Mouse (Mus musculus) neural tube, embryonic 12.5 days (tissue): Measurements from ENCODE around the gene D5Ertd577e. TPM values are rescaled to one million over a fixed set of nuclear protein-coding genes. Genes with fewer than 3 reads are reported as not detected.
"Not testable (repeated sequence)": the region's sequence is repeated elsewhere in the genome, so short reads cannot be mapped to it uniquely, and the experiment has no call there.

Experiments used
- ATAC-seq: fragments of 200-750 bp; cut with Nextera tagmentation; 2 replicates; pipeline ENCODE4 v1.8.0; 2017; ENCODE audit warnings: low read depth, mild to moderate bottlenecking, moderate TSS enrichment, moderate library complexity; ENCODE audit not compliant: low FRiP score
- H3K27ac ChIP-seq: fragments of 300-500 bp; sonication (generic); 2 replicates; pipeline ENCODE4 v1.5.1; 2016
- H3K27me3 ChIP-seq: fragments of 300-500 bp; sonication (generic); replicated peaks from 2 replicates; pipeline ENCODE4 v1.6.1; 2016; ENCODE audit warnings: mild to moderate bottlenecking
- H3K36me3 ChIP-seq: fragments of 300-500 bp; sonication (generic); 2 replicates; pipeline ENCODE4 v1.6.1; 2016; ENCODE audit warnings: mild to moderate bottlenecking
- H3K4me1 ChIP-seq: fragments of 300-500 bp; sonication (generic); 2 replicates; pipeline ENCODE4 v1.6.1; 2016
- H3K4me2 ChIP-seq: fragments of 300-500 bp; sonication (generic); replicated peaks from 2 replicates; pipeline ENCODE4 v1.6.1; 2016; ENCODE audit warnings: mild to moderate bottlenecking
- H3K4me3 ChIP-seq: fragments of 300-500 bp; sonication (generic); 2 replicates; pipeline ENCODE4 v1.5.1; 2016
- H3K9ac ChIP-seq: fragments of 300-500 bp; sonication (generic); 2 replicates; pipeline ENCODE4 v1.6.1; 2016; ENCODE audit warnings: mild to moderate bottlenecking
- H3K9me3 ChIP-seq: fragments of 300-500 bp; sonication (generic); 2 replicates; pipeline ENCODE4 v1.6.1; 2016; ENCODE audit warnings: mild to moderate bottlenecking
- WGBS: fragments of 180-500 bp; shearing (Covaris S2); methylation state at CpG from one replicate; pipeline ENCODE4 v1.1.7; 2016; 5-methylcytosine and 5-hydroxymethylcytosine counted together
- polyA plus RNA-seq: library from polyadenylated mRNA; unstranded; fragments of >200 nt; fragmentation: Nextera tagmentation; extraction: Ambion mirVana; gene quantifications from 2 replicates; pipeline ENCODE4 v1.2.1, GENCODE M21; 2016

D5Ertd577e gene
- polyA plus RNA-seq, result not detected in 2 replicates

DNA sequence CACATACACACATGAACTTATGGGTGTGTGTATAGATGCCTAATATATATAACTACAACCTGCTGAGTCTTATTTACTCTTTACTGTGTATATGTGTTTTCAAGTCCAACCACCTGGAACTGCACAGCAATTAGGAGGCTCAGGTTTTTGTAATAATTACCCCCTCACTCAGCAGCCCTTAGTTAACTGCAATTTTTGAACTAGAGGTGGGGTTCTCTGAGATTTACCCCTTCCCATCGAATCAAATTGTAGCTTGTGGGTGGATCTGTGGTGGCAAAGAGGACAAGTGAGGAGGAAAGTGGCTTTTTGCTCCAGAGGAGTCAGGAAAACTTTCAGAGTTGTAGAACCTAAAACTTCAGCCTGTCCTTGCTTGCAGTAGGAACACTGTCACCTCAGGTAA is at the start of gene D5Ertd577e:
Gene D5Ertd577e (plus strand): TSS at position 301 of the 400 bp plus-strand sequence.
- 58% methylated on average over 1 of the region's 1 CpGs for WGBS
- H3K9me3 ChIP-seq, H3K27me3 ChIP-seq, H3K4me2 ChIP-seq, ATAC-seq, H3K9ac ChIP-seq, H3K27ac ChIP-seq, H3K4me3 ChIP-seq, H3K4me1 ChIP-seq, H3K36me3 ChIP-seq: not testable (repeated sequence)

DNA sequence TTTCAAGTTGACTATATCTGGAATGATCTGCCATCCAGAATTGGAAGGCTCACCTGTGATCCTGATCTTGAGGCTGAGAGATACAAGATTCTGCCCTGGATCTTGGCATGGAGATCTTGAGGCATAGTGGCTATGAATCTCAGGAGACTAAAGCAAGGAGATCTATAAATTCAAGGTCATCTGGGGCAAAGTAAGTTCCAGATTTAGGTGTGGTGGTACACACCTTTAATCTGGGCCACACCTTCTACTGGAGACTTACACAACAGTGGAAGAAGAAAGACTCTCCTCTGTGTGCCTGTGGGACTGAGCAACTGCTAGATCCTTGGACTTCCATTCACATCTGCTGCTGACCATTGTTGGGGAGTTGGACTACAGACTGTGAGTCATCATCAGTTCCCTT is 53.9 kb downstream of the D5Ertd577e start, which contains the start of gene Gm3286:
Gene Gm3286 (plus strand): TSS at position 301 of the 400 bp plus-strand sequence.
- not testable (repeated sequence) for H3K9me3 ChIP-seq, H3K4me1 ChIP-seq, H3K36me3 ChIP-seq, H3K4me2 ChIP-seq, H3K4me3 ChIP-seq, ATAC-seq, H3K9ac ChIP-seq, H3K27ac ChIP-seq, H3K27me3 ChIP-seq

Other genes starting within 250 kb of the D5Ertd577e start
- gene Gm10424, start 184.0 kb upstream of the D5Ertd577e start, polyA plus RNA-seq, result not detected in 2 replicates
- gene Gm3259, start 150.9 kb upstream of the D5Ertd577e start, polyA plus RNA-seq, result not detected in 2 replicates
- not detected in 2 replicates for gene Gm3286, start 54.0 kb downstream of the D5Ertd577e start, polyA plus RNA-seq
- not detected in 2 replicates for gene Gm7971, start 138.1 kb downstream of the D5Ertd577e start, polyA plus RNA-seq